Mouse (Mus musculus): ENCODE measurements at regions not wholly inside any gene's neighbourhood (a gene's known extent, or its start where the extent isn't known, plus 50 kb on each side); places are given as distances from the start of the nearest gene placed in this dataset.
A peak's percentile ranks its signal among the peaks of the same experiment; 100 is the strongest.

DNA sequence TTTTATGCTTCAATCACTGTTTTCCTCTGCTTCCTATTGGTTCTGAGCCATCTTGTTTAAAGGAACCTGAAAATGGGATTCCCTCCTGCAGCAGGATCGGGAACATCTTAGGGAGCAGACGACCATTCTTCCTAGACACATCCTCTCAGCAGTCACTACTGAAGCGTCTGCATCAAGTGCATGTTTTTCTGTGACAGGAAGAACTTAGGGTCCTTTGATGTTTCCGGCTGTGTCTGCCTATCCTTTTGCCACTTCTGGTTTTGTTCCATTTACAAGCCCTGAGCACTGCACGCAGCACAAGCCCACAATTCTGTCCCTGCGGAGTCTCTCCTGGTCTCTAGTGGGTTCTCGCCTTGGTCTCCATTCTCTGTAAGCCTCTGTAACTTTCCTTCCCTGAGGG lies 163.9 kb upstream of the Zfp637 start:
- 47% methylated on average over 7 of the region's 7 CpGs for WGBS
- Histone ChIP-seq H3K4me2 (replicated peaks; ENCODE audit: low read depth, low read length) (no peak overlapping the region), H3K36me3 (ENCODE audit: control insufficient read depth, insufficient read depth, low read length) (no peaks in the 10 kb centered on the region), H3K4me3 (ENCODE audit: low read length) (no peak overlapping the region), H3K27ac (ENCODE audit: low read depth, low read length) (no peak overlapping the region), H3K9ac (ENCODE audit: low read depth, low read length) (no peak overlapping the region), H3K9me3 (ENCODE audit: control insufficient read depth, low read length) (no peaks in the 10 kb centered on the region), H3K4me1 (ENCODE audit: control insufficient read depth, insufficient read depth, low read length) (no peaks in the 10 kb centered on the region), H3K27me3 (ENCODE audit: control insufficient read depth, insufficient read depth, low read length) (no peaks in the 10 kb centered on the region)
- no peak for ATAC-seq (ENCODE audit: low FRiP score, low TSS enrichment)

DNA sequence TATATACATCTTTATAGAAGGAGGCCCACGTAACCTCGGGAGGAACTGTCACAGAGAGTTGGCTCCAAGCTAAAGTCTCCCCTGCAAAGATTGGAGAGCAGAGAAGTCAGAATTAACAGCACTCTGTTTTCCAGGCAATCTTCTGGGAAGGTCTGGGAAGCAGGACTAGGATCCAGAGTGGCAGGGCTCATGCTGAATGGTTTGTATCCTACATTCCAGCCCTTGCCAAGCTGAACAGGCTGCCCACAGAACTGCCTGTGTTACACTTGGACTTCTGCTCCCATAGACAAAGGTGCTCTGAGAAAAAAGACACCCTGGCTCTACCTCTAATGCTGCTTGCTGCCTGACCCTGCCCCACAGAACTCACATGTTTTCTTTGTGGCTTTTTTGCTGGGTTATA lies 163.2 kb upstream of the Zfp637 start:
- no peak overlapping the region for H3K27ac ChIP-seq (ENCODE audit: low read depth, low read length)

DNA sequence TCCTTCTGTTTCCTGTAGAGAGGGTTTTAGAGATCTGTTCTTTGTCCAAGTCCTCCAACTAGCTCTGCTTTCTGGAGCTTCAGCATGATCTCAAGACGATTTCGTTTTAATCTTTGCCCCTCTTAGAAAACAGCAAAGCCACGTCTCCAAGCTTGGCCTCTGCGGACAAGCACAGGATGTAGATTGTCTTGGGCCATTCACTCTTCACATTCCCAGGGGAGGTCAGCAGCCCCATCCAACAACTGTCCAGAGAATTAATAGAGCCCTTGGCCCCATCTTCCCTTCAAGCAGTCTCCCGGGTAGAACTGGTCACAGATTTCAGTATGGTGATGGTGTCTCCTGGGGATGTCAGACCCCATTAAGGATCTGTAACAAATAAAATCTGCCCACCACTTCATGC lies 162.7 kb upstream of the Zfp637 start:
- Histone ChIP-seq H3K27ac (ENCODE audit: low read depth, low read length) (no peak overlapping the region), H3K4me3 (ENCODE audit: low read length) (no peak overlapping the region), H3K9me3 (ENCODE audit: control insufficient read depth, low read length) (no peaks in the 10 kb centered on the region), H3K4me2 (replicated peaks; ENCODE audit: low read depth, low read length) (no peak overlapping the region), H3K36me3 (ENCODE audit: control insufficient read depth, insufficient read depth, low read length) (no peaks in the 10 kb centered on the region), H3K9ac (ENCODE audit: low read depth, low read length) (no peak overlapping the region), H3K27me3 (ENCODE audit: control insufficient read depth, insufficient read depth, low read length) (no peaks in the 10 kb centered on the region), H3K4me1 (ENCODE audit: control insufficient read depth, insufficient read depth, low read length) (no peaks in the 10 kb centered on the region)
- no peak for ATAC-seq (ENCODE audit: low FRiP score, low TSS enrichment)
- 53% methylated on average over 5 of the region's 5 CpGs for WGBS

More for the DNA sequence above, 163.2 kb upstream of the Zfp637 start:
- H3K4me1 ChIP-seq (ENCODE audit: control insufficient read depth, insufficient read depth, low read length): no peaks in the 10 kb centered on the region
- no peak overlapping the region for H3K4me2 ChIP-seq (replicated peaks; ENCODE audit: low read depth, low read length)
- no peaks in the 10 kb centered on the region for H3K9me3 ChIP-seq (ENCODE audit: control insufficient read depth, low read length)
- H3K27me3 ChIP-seq (ENCODE audit: control insufficient read depth, insufficient read depth, low read length): no peaks in the 10 kb centered on the region
- H3K36me3 ChIP-seq (ENCODE audit: control insufficient read depth, insufficient read depth, low read length): no peaks in the 10 kb centered on the region
- WGBS: 70% methylated on average over 2 of the region's 2 CpGs
- ATAC-seq (ENCODE audit: low FRiP score, low TSS enrichment): no peak
- no peak overlapping the region for H3K4me3 ChIP-seq (ENCODE audit: low read length)
- H3K9ac ChIP-seq (ENCODE audit: low read depth, low read length): no peak overlapping the region

DNA sequence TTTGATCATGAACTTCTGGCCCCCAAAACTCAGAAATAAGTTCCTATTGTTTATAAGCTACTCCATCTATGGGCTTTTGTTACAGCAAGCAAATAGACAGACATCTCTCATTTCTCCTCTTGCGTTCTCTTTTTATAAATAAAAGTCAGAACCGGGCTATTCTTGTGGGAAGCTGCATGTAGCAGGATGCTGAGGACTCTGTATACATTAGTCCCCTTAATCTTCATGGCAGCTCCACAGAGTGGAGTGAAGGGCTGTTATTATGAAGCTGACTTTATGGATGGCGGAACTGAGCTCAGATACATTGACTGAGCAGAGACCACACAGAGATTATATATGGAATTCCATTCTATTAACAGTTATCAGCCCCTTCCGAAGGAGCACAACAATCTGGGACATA lies 162.1 kb upstream of the Zfp637 start:
- Histone ChIP-seq H3K9ac (ENCODE audit: low read depth, low read length) (no peak overlapping the region), H3K4me1 (ENCODE audit: control insufficient read depth, insufficient read depth, low read length) (no peaks in the 10 kb centered on the region), H3K4me3 (ENCODE audit: low read length) (no peak overlapping the region), H3K4me2 (replicated peaks; ENCODE audit: low read depth, low read length) (no peak overlapping the region), H3K27ac (ENCODE audit: low read depth, low read length) (no peak overlapping the region), H3K9me3 (ENCODE audit: control insufficient read depth, low read length) (no peaks in the 10 kb centered on the region), H3K36me3 (ENCODE audit: control insufficient read depth, insufficient read depth, low read length) (no peaks in the 10 kb centered on the region), H3K27me3 (ENCODE audit: control insufficient read depth, insufficient read depth, low read length) (no peaks in the 10 kb centered on the region)
- no peak for ATAC-seq (ENCODE audit: low FRiP score, low TSS enrichment)
- 76% methylated on average over 4 of the region's 4 CpGs for whole genome bisulfite sequencing

GRCm38 (mm10) chr6:117686212-117686611 lies 154.8 kb upstream of the Zfp637 start:
- H3K9ac ChIP-seq (ENCODE audit: low read depth, low read length): no peak overlapping the region
- no peaks in the 10 kb centered on the region for H3K9me3 ChIP-seq (ENCODE audit: control insufficient read depth, low read length)
- no peaks in the 10 kb centered on the region for H3K36me3 ChIP-seq (ENCODE audit: control insufficient read depth, insufficient read depth, low read length)
- 0 out of 2 replicates have a peak, but pooled peaks cover 2% of the 10 kb centered on the region for H3K4me1 ChIP-seq (ENCODE audit: control insufficient read depth, insufficient read depth, low read length)
- no peak for ATAC-seq (ENCODE audit: low FRiP score, low TSS enrichment)
- no peak overlapping the region for H3K27ac ChIP-seq (ENCODE audit: low read depth, low read length)
- WGBS: 57% methylated on average over 9 of the region's 9 CpGs
- no peak overlapping the region for H3K4me3 ChIP-seq (ENCODE audit: low read length)
- H3K4me2 ChIP-seq (replicated peaks; ENCODE audit: low read depth, low read length): no peak overlapping the region
- H3K27me3 ChIP-seq (ENCODE audit: control insufficient read depth, insufficient read depth, low read length): no peaks in the 10 kb centered on the region

- H3K36me3 ChIP-seq (ENCODE audit: control insufficient read depth, insufficient read depth, low read length): no peaks in the 10 kb centered on the region
- no peak overlapping the region for H3K9ac ChIP-seq (ENCODE audit: low read depth, low read length)
- H3K4me3 ChIP-seq (ENCODE audit: low read length): no peak overlapping the region
- H3K4me2 ChIP-seq (replicated peaks; ENCODE audit: low read depth, low read length): no peak overlapping the region
- ATAC-seq (ENCODE audit: low FRiP score, low TSS enrichment): no peak
- H3K27ac ChIP-seq (ENCODE audit: low read depth, low read length): no peak overlapping the region
- H3K4me1 ChIP-seq (ENCODE audit: control insufficient read depth, insufficient read depth, low read length): 0 out of 2 replicates have a peak, but pooled peaks cover 2% of the 10 kb centered on the region
- no peaks in the 10 kb centered on the region for H3K27me3 ChIP-seq (ENCODE audit: control insufficient read depth, insufficient read depth, low read length)
- WGBS: 77% methylated on average over 2 of the region's 2 CpGs
- no peaks in the 10 kb centered on the region for H3K9me3 ChIP-seq (ENCODE audit: control insufficient read depth, low read length)
Measured at GRCm38 (mm10) chr6:117687045-117687444, 153.9 kb upstream of the Zfp637 start.

DNA sequence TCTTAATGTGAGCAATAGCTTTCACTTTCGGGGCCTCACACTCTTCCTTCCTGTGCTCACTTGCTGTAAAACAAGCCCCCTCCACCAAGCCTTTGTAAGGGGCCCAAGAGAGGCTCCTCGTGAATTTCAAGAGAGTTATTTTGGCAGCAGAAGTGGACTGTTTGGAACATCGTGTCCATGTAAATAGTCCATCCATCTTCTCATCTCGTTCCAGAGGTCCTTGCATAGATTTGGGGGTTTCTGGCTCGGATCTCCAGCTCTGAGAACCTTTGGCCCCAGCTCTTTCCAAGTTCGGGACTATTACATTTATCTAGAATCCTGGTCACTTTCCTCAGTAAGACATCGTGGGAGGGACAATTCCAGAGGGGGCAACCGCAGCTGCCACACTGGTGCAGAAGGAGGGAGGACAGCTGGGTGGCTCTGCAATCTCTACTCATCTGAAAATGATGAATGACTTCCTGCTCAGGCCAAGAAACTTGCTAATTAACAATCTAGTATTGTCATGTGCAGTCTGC lies 152.3 kb upstream of the Zfp637 start:
- H3K27ac ChIP-seq (ENCODE audit: low read depth, low read length): no peak overlapping the region
- ATAC-seq (ENCODE audit: low FRiP score, low TSS enrichment): peak; percentile 49; the same call in 1 of the 2 replicates
- 37% methylated on average over 8 of the region's 8 CpGs for WGBS

DNA sequence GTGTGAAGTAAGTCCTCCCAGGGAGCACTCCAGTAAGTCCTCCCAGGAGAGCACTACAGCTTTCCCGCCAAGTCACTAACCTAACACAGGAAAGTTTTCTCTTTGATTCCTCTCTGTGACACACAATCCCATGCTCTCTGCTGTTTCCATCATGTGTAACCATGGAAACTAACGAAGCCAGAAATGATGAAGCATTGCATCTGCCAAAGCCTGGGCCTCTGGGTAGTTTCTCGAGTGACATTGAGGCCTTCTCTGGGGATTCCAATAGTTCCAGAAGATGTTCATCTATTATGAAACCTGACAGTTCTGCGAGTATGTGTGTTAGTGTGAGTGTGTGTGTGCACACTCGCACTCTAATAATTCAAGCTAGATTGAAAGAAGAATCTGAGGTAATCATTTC lies 140.7 kb upstream of the Zfp637 start:
- H3K27me3 ChIP-seq (ENCODE audit: control insufficient read depth, insufficient read depth, low read length): no peaks in the 10 kb centered on the region
- no peak overlapping the region for H3K9ac ChIP-seq (ENCODE audit: low read depth, low read length)
- no peak overlapping the region for H3K4me3 ChIP-seq (ENCODE audit: low read length)
- H3K9me3 ChIP-seq (ENCODE audit: control insufficient read depth, low read length): no peaks in the 10 kb centered on the region
- no peak overlapping the region for H3K4me2 ChIP-seq (replicated peaks; ENCODE audit: low read depth, low read length)
- no peak for ATAC-seq (ENCODE audit: low FRiP score, low TSS enrichment)
- WGBS: 83% methylated on average over 5 of the region's 5 CpGs
- no peaks in the 10 kb centered on the region for H3K4me1 ChIP-seq (ENCODE audit: control insufficient read depth, insufficient read depth, low read length)
- H3K27ac ChIP-seq (ENCODE audit: low read depth, low read length): no peak overlapping the region
- no peaks in the 10 kb centered on the region for H3K36me3 ChIP-seq (ENCODE audit: control insufficient read depth, insufficient read depth, low read length)

More for the DNA sequence above, 152.3 kb upstream of the Zfp637 start:
- H3K36me3 ChIP-seq (ENCODE audit: control insufficient read depth, insufficient read depth, low read length): no peaks in the 10 kb centered on the region
- H3K27me3 ChIP-seq (ENCODE audit: control insufficient read depth, insufficient read depth, low read length): no peaks in the 10 kb centered on the region
- no peak overlapping the region for H3K4me2 ChIP-seq (replicated peaks; ENCODE audit: low read depth, low read length)
- H3K9me3 ChIP-seq (ENCODE audit: control insufficient read depth, low read length): no peaks in the 10 kb centered on the region
- H3K4me3 ChIP-seq (ENCODE audit: low read length): no peak overlapping the region
- H3K4me1 ChIP-seq (ENCODE audit: control insufficient read depth, insufficient read depth, low read length): 0 out of 2 replicates have a peak, but pooled peaks cover 2% of the 10 kb centered on the region
- no peak overlapping the region for H3K9ac ChIP-seq (ENCODE audit: low read depth, low read length)

GRCm38 (mm10) chr6:117701547-117701946 lies 139.4 kb upstream of the Zfp637 start:
- no peak overlapping the region for H3K4me3 ChIP-seq (ENCODE audit: low read length)
- H3K27ac ChIP-seq (ENCODE audit: low read depth, low read length): no peak overlapping the region
- H3K4me1 ChIP-seq (ENCODE audit: control insufficient read depth, insufficient read depth, low read length): no peaks in the 10 kb centered on the region
- ATAC-seq (ENCODE audit: low FRiP score, low TSS enrichment): no peak
- 91% methylated on average over 5 of the region's 5 CpGs for WGBS
- H3K4me2 ChIP-seq (replicated peaks; ENCODE audit: low read depth, low read length): no peak overlapping the region
- H3K9ac ChIP-seq (ENCODE audit: low read depth, low read length): no peak overlapping the region
- no peaks in the 10 kb centered on the region for H3K27me3 ChIP-seq (ENCODE audit: control insufficient read depth, insufficient read depth, low read length)
- no peaks in the 10 kb centered on the region for H3K9me3 ChIP-seq (ENCODE audit: control insufficient read depth, low read length)
- H3K36me3 ChIP-seq (ENCODE audit: control insufficient read depth, insufficient read depth, low read length): no peaks in the 10 kb centered on the region

Data from kidney, embryonic 14.5 days (tissue).